Mouse (Mus musculus) cerebellum, adult 9-10 months (tissue): Measurements from ENCODE around the gene Riox2.

Experiments
- DNase-seq: peaks from one replicate; pipeline ENCODE4 v3.0.0; 2022

Riox2 gene

DNA sequence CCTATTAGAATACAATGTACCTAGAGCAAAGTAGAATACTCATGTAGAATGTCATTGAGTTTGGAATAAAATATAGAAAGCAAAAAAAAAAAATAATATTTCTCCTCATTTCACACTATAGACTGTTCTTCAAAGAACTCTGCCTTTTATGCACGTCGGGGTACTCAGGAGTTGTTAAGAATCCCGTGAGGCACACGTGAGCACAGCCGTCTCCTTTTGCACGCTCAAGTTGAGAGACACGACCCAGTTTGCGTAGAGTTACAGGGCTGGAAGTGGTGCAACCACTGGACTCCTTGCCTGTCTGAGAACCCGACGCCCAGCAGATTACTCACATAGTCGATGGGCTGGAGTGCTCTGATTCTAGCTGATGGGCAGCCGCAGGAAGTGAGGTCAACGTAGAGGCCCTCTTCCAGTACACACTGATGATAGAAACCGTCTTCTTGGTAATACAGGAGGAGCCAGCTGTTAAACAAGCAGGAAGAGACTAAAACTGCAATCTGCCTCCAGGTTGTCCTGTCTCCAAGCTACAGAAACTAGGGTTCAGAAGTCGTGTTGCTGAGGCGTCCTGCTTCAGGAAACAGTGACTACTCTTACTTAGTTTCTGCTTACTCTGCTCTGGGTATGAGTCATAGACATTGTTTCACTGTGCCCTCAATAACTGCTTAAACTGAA, 50.3 kb downstream of the Riox2 start:
- DNase-seq, result no peak

DNA sequence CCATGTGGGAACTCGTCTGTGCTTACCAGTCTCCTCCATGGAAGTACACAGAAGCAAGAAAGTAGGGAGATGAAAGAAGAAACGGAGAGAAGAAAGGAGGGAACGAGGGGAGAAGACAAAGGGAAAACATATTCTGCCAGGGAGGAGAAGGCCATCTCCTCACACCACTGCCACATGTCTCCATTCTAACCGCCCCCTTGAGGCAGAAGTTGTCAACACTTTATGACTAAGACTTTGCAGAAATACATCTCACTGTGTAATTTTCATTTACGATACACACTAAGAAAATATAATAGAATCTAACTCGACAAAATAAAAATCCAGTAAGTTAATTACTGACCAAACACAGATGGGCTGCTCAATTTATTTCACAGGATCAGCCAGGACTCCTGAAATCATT, 55.4 kb downstream of the Riox2 start:
- no peak for DNase-seq

DNA sequence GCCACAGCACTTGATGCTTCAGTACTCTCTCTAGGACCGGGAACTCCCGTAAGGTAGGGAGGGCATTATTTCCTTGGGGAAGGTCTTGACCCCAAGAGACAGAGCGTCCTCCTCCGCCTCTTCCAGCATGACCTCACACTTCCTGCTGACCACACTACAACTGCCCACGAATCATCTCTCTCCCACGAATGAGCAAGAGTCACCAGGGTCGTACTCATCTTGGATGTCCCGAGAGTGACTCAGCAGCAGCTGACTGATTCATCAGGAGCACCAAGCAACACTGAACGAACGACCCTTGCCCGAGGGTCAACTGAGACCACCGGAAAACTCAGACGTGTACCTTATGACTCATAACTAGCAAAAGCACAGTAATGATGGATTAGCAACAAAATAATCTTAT, 58.0 kb downstream of the Riox2 start:
- no peak for DNase-seq

DNA sequence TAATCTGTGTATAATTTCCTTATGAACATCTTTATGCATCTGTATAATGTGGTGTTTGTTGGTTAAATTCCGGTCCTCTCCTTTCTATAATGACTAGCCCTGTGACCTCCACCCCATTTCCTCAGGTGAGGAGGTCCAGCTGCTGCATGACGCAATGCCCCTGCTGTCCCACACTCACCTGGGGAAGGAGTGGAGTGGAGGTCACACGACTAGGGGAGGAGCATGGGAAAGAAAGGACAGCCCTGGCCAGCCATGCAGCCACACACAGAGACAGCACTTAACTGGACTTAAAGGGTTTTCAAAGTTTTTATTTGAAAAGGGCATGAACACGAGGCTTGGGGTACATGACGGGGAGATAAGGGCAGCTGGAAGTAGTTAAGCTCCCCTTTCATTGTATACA, 59.7 kb downstream of the Riox2 start:
- no peak for DNase-seq

DNA sequence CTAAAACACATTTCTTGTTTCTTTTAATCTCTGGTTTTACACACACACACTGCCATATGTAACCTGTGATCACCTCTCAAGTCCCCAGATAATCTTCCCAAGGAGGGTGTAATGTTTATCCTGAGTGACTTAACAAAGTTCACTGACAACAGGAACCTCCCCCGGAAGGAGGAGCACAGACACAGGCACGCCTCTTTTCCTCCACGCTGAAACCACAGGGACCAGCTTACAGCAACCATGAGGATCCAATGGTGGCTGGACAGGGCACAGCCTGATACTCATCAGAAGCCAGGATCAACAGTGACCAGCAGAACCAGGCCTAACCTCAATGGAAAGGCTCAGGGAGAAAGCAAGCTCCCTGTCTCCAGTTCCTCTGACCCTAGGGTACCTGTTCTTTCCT, 61.0 kb downstream of the Riox2 start:
- DNase-seq, result no peak

DNA sequence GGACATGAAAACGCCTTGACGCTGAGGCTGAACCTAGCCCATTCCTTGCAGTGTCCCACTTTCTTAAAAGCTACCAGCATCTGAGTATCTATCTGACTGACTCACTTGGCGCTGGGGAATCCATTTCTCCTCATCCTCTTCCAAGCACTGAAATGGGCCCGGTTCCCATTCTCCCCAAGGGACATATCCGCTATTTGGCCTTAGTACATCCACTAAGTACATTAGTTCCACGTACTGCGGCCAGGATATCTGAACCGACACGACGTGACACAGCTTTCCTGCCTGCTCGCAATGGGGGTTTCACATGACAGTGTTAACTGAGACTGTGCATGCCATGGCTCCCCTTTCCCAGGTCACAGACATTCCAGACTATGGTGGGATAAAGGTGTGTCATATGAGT, 62.8 kb downstream of the Riox2 start:
- no peak for DNase-seq

DNA sequence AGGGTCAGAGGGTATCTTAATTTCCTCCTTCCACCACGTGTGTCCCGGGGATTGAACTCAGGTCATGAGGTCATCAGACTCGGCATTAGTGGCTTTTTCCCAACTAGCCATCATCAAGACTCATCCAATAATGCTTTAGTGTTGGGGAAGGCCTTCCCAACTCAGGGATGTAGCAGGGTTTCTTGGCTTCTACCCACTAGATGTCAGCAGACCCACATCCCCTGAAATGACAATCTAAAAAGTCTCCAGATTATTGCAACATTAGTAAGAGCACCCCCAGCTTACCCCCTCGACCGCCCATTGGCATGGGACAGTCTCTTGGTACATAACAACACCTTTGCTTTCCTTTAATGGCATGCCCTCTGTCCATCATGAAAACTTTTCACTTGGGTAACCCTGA, 64.1 kb downstream of the Riox2 start:
- DNase-seq, result no peak

DNA sequence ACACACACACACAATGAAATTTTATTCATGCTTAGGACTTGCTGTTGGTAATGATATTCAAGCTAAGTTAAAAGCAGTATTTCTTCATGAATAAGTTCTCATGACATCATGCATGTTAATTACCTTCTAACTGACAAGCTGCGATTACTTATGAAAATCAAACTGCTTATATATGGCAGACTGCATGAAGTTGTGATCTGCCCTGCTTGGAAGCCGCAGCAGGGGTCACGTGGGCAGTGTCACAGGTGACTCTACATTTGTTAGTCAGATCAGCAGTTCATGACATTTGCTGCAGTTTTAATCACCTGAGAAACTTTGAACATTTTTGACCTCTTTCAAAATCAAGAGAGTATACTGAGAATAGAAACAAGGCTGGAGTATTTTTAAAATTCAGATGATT, 69.4 kb downstream of the Riox2 start:
- DNase-seq, result no peak

DNA sequence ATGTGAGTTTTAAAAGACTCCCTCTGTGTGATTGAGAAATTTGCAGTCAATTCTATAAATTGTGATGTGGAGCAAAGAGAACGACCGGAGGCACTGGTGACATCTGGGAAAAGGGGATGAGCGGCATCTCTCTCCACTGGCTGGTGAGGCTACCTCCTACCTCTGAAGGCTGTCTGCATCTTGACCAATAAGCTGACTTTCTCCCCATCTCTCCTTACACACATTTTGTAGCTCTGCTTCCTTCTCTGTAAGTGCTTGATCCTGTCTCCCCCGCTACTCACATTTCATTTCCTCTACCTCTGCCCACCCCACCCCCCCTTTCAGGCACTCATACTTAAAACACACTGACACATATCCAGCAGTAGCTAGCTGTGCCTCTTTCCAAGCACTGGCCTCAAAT, 69.8 kb downstream of the Riox2 start:
- DNase-seq, result no peak
